Mouse (Mus musculus) hindbrain, embryonic 14.5 days (tissue): ENCODE measurements around the gene H2afb3. TPM values are rescaled to one million over a fixed set of nuclear protein-coding genes. Genes with fewer than 3 reads are reported as not detected.
"Not testable (repeated sequence)": the region's sequence is repeated elsewhere in the genome, so short reads cannot be mapped to it uniquely, and the experiment has no call there.

ENCODE experiments used
- ATAC-seq: fragments of 200-750 bp; cut with Nextera tagmentation; 2 replicates; pipeline ENCODE4 v1.8.0; 2017; ENCODE audit warnings: moderate number of reproducible peaks, mild to moderate bottlenecking, moderate TSS enrichment, moderate library complexity; ENCODE audit not compliant: low FRiP score
- DNase-seq: peaks from one replicate; pipeline ENCODE4 v3.0.0-alpha.2; 2015; ENCODE audit warnings: low spot score
- H3K27ac ChIP-seq: fragments of 300-500 bp; sonication (generic); 2 replicates; pipeline ENCODE4 v1.5.1; 2014; ENCODE audit warnings: mild to moderate bottlenecking, moderate library complexity
- H3K27me3 ChIP-seq: fragments of 300-500 bp; sonication (generic); 2 replicates; pipeline ENCODE4 v1.6.1; 2014; ENCODE audit warnings: mild to moderate bottlenecking, low read length, mixed read lengths; ENCODE audit not compliant: control insufficient read depth, insufficient read depth
- H3K36me3 ChIP-seq: fragments of 300-500 bp; sonication (generic); replicated peaks from 2 replicates; pipeline ENCODE4 v1.6.1; 2014; ENCODE audit not compliant: control insufficient read depth, insufficient read depth
- H3K4me1 ChIP-seq: fragments of 300-500 bp; sonication (generic); replicated peaks from 2 replicates; pipeline ENCODE4 v1.6.1; 2014; ENCODE audit warnings: antibody characterized with exemption, low read length, mixed read lengths; ENCODE audit not compliant: control insufficient read depth, insufficient read depth
- H3K4me2 ChIP-seq: fragments of 300-500 bp; sonication (generic); replicated peaks from 2 replicates; pipeline ENCODE4 v1.6.1; 2014; ENCODE audit warnings: mild to moderate bottlenecking, moderate library complexity
- H3K4me3 ChIP-seq: fragments of 300-500 bp; sonication (generic); replicated peaks from 2 replicates; pipeline ENCODE4 v1.5.1; 2014; ENCODE audit warnings: mild to moderate bottlenecking, low read length
- H3K9ac ChIP-seq: fragments of 300-500 bp; sonication (generic); 2 replicates; pipeline ENCODE4 v1.6.1; 2014
- H3K9me3 ChIP-seq: fragments of 300-500 bp; sonication (generic); 2 replicates; pipeline ENCODE4 v1.6.1; 2016; ENCODE audit warnings: low read length; ENCODE audit not compliant: control insufficient read depth
- WGBS: fragments of 180-500 bp; shearing (Covaris S2); extraction: QIAGEN DNeasy Blood & Tissue Kit; methylation state at CpG from one replicate; pipeline ENCODE4 v1.1.7; 2014; 5-methylcytosine and 5-hydroxymethylcytosine counted together
- polyA plus RNA-seq: library from polyadenylated mRNA; unstranded; fragments of >200 nt; fragmentation: Nextera tagmentation; extraction: Ambion mirVana; gene quantifications from 2 replicates; pipeline ENCODE4 v1.2.1, GENCODE M21; 2014

H2afb3 gene
- polyA plus RNA-seq, result not detected in 2 replicates

DNA sequence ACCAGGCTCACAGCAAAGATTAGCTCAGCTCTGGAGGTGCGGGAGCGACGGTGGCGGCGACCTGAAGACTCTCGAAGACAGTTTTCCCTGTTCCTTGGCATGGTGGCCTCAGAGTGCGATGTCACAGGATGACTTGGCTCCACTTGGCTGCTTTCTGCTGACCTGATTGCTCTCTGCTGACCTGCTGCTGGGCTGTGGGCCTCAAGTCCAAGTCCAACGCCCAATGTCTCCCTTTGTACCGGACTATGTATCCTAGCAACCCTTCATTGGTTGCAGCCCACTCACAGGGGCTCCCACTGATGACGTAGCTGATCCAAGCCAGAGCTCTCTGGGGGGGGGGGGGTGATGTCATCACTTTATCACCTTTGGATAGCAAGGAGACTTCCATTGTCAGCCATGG, at the start of gene H2afb3:
TSS of gene H2afb3 (minus strand) at position 101 of the 400 bp plus-strand sequence.
- not testable (repeated sequence) for H3K9me3 ChIP-seq, H3K27ac ChIP-seq, H3K9ac ChIP-seq, H3K27me3 ChIP-seq, H3K4me2 ChIP-seq, DNase-seq, H3K4me3 ChIP-seq, H3K36me3 ChIP-seq, ATAC-seq, H3K4me1 ChIP-seq
- 94% methylated on average over 5 of the region's 10 CpGs for whole genome bisulfite sequencing

DNA sequence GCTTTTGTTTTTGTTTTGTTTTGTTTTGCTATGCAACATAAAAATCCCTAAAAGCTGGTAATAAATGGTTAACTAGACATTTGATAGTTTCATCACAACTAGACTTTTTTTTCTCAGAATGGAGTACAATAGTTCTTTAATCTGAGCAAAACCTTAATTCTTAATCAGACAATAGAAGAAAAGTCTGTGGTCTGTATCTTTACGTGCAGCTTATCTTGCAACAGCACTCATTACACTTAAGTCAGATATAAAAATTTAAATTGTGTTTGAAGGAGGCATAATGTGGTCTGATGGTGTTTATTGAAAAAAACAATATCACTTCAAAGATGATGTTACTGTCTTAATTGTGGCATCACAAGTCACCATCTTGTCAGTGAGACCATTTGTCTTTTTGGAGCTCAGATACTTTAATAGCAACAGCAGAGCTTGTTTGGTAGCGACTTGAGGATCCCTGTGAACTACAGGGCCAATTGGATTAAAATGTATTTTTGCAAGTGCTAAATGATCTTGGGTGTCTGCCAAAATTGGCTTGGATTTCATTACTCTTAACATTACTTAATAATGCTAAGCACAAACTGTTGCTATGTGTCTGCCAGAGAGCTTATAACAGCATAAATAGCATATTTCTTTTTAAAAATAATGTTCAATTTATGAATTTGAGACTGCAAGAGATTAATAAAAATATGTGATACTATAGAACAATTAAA, 11.3 kb downstream of the H2afb3 start:
- ATAC-seq (no peak), DNase-seq (no peak)
- Histone ChIP-seq H3K27me3 (no peaks in the 10 kb centered on the region), H3K27ac (no peak overlapping the region), H3K4me2 (no peak overlapping the region), H3K9ac (no peak overlapping the region), H3K4me1 (no peaks in the 10 kb centered on the region), H3K4me3 (no peak overlapping the region), H3K36me3 (no peaks in the 10 kb centered on the region), H3K9me3 (no peaks in the 10 kb centered on the region)
- 69% methylated on average over 2 of the region's 2 CpGs for WGBS

DNA sequence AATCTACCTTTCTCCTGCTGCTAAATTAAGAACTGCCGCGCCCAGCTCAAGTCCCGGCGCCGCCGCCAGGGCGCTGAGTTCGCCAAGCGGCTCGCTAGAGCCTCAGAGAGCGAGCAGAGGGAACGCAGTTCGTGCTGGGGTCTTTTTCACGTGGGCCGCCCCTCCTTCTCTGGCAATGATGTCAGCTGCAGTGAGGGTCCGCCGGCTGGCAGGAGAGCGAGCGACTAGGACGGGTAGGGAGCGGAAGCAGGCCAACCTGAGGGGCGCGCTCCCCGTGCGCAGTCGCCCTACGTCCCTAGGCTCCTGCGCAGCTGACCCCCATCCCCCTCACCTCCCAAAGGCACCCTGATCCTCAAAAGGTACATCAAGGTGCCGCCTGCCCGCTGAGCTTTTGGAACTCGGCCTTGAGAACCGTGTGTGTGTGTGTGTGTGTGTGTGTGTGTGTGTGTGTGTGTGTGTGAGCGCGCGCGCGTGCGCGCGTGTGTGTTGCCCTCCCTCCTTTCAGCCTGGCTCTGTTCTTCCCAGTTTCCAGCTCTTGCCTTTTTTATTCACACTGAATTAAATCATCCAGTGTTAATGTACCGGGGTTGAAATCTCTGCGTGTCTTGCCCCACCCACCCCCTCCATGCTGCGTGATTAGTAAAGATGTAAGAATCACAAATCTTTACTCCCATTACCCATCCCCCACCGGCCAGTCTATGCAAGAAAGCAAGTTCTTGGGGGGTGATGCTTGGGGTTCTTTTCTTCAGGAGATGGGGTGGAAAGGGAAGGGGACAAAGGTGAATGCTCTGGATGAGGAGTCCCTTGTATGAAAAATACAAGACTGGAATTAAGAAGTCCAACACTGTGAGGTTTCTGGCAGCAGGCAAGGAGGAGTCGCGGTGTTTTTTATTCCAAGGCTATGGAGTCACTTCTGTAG, 19.8 kb downstream of the H2afb3 start:
- H3K4me1 ChIP-seq, result no peaks in the 10 kb centered on the region
- H3K9ac ChIP-seq, result peak overlapping the region; percentile 56
- 4% methylated on average over 33 of the region's 46 CpGs for WGBS
- H3K27me3 ChIP-seq, result no peaks in the 10 kb centered on the region
- peak overlapping the region; percentile 77 for H3K4me2 ChIP-seq
- peak; percentile 65 for DNase-seq
- H3K9me3 ChIP-seq, result no peaks in the 10 kb centered on the region
- ATAC-seq, result peak; percentile 82
- no peaks in the 10 kb centered on the region for H3K36me3 ChIP-seq
- H3K4me3 ChIP-seq, result peak overlapping the region; percentile 50
- peak overlapping the region; percentile 78 for H3K27ac ChIP-seq

DNA sequence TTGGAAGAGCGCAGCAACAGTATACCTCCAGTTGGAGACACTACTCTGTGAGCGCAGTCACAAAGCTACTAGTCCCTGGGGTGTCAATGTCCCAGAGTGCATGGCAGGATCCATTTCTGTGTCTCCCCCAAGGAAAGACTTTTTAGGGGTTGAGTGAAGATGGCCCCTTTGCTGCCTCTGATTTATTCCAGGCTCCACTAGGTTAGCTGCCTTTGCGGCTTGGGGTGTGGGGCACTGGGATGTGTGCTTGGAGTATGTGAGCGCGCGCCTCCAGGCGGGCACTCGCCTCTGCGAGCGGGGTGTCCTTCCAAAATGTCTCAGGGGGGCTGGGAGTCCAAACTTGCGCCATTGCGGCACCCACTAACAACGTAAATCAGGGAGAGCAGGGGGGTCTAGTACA, 21.2 kb downstream of the H2afb3 start:
- Histone ChIP-seq H3K27ac (no peak overlapping the region), H3K36me3 (no peaks in the 10 kb centered on the region), H3K9me3 (no peaks in the 10 kb centered on the region), H3K4me3 (peak overlapping the region; percentile 50), H3K4me2 (peak overlapping the region; percentile 77), H3K27me3 (no peaks in the 10 kb centered on the region), H3K9ac (0 out of 2 replicates have a peak overlapping the region, but pooled peaks have one; percentile 31), H3K4me1 (no peaks in the 10 kb centered on the region)
- ATAC-seq (no peak), DNase-seq (no peak)
- WGBS, result 16% methylated on average over 13 of the region's 13 CpGs

DNA sequence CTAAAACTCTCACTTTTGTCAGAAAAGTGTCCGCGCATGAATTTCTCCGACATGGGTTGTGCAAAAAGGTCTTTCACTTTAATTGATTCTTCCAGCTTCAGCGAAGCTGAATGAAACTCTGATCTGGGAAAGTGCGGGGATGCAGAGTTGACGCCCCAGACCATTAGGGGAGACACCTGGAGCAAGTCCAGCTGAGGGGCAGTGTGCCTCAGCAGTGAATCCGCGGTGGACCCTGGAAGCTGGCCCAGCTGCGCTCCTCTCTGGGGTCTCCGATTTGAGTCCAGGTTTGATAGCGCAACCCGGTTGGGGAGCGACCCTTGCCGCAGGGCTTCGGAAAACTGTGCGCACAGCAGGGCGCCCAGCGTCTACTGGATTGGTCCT, 22.0 kb downstream of the H2afb3 start:
- no peak overlapping the region for H3K27ac ChIP-seq
- 16% methylated on average over 18 of the region's 18 CpGs for WGBS
- H3K36me3 ChIP-seq, result no peaks in the 10 kb centered on the region
- no peaks in the 10 kb centered on the region for H3K9me3 ChIP-seq
- H3K27me3 ChIP-seq, result no peaks in the 10 kb centered on the region
- peak overlapping the region; percentile 50 for H3K4me3 ChIP-seq
- DNase-seq (no peak), ATAC-seq (no peak)
- no peaks in the 10 kb centered on the region for H3K4me1 ChIP-seq
- peak overlapping the region; percentile 60 for H3K9ac ChIP-seq
- H3K4me2 ChIP-seq, result peak overlapping the region; percentile 77

DNA sequence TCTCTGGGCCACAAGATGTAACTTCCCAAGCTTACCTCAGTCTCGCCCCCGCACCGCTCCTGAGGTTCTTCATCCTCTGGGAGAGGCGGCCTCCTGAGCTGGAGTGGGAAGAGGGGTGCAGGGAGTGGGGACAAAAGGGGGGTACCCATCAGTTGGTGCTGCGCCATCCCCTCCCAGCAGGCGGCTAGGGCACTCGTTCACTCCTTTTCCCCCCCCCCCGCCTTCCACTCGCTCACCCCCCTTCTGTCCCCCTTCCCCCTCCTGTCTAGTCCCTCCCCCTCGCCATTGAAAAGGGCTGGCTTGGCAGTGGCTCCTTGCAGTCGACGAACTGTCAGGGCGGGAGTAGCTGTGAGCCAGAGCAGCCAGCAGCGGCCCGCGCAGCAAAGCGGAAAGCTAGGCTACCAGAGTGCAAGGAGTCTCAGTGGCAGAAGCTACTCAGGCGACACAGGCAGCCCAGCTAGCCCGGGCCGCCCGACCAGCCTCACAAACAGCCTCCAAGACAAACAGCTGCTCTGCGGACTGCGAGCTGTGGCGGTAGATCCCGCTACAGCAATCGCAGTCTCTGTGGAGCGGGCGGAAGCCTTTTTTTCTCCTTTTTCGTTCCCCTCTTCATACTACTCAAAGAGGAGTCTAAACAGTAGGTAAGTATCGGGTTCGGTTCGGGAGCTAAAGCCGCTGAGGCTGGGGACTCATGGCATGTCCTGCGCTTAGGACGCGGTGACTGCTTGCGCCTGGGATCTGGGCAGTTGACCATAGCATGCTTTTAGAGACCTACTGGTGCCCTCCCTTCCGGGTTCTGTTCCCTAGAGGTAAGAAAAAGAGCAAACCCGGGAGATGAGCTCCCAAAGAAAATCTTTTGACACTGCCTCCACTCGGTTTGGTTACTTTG, 22.6 kb downstream of the H2afb3 start, which contains the start of gene Pcdh11x:
TSS of gene Pcdh11x (plus strand) at position 249 of the 889 bp plus-strand sequence.
- 10% methylated on average over 34 of the region's 40 CpGs for WGBS
- Histone ChIP-seq H3K9me3 (no peaks in the 10 kb centered on the region), H3K36me3 (no peaks in the 10 kb centered on the region), H3K27ac (peak within 1 kb of the TSS; percentile 14; the same call in 1 of the 2 replicates), H3K4me1 (no peaks in the 10 kb centered on the region), H3K4me2 (peak within 1 kb of the TSS; percentile 77), H3K9ac (peak within 1 kb of the TSS; percentile 60), H3K4me3 (peak within 1 kb of the TSS; percentile 50), H3K27me3 (no peaks in the 10 kb centered on the region)
- ATAC-seq, result peak; percentile 86
- peak; percentile 41 for DNase-seq

DNA sequence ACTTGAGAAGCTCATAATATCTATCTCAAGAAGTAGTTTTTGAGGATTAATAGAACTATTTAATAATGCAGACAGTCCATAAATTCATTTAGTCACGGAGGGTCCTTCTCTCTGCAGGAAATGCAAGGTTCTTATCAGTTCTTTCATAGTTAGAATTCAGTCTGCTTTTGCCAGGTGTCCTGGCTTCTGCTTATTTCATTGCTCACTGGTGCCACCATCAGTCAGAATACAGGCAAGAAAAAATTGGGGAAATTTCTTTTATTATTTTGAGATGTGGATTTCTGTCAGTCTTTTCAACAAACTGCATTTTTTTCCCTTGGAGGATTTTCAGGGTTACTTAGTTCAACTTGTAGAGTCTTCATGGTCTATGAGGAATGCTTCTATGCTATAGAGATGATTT, 25.4 kb downstream of the H2afb3 start:
- H3K36me3 ChIP-seq, result no peaks in the 10 kb centered on the region
- 3% methylated on average over 1 of the region's 1 CpGs for WGBS
- H3K27ac ChIP-seq, result no peak overlapping the region
- H3K9me3 ChIP-seq, result no peaks in the 10 kb centered on the region
- H3K9ac ChIP-seq, result no peak overlapping the region
- H3K4me1 ChIP-seq, result no peaks in the 10 kb centered on the region
- ATAC-seq (no peak), DNase-seq (peak; percentile 29)
- no peak overlapping the region for H3K4me2 ChIP-seq
- H3K4me3 ChIP-seq, result no peak overlapping the region
- H3K27me3 ChIP-seq, result no peaks in the 10 kb centered on the region

DNA sequence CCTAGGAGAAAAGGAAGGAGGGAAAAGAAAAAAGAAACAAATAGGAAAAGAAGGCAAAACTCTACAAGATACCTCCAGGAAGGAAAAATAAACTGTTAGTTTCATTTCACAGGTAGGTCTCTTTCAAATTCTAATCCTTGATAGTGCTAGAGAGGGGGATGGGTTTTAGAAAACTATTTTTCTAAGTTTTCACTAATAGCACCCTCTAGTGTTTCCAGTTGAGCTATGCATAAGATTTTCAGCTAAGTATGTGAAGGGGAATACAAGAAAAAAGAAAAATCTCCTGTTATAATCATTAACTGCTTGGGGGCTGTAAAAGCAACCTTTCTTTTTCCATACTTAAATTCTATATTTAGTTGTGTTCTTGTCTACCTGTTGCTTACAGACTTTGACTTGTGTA, 27.4 kb downstream of the H2afb3 start:
- DNase-seq (peak; percentile 69), ATAC-seq (no peak)

More for the DNA sequence above, 27.4 kb downstream of the H2afb3 start:
- Histone ChIP-seq H3K36me3 (no peaks in the 10 kb centered on the region), H3K27ac (no peak overlapping the region), H3K4me3 (no peak overlapping the region), H3K9me3 (no peaks in the 10 kb centered on the region), H3K27me3 (no peaks in the 10 kb centered on the region), H3K9ac (no peak overlapping the region), H3K4me2 (no peak overlapping the region), H3K4me1 (no peaks in the 10 kb centered on the region)
